Mouse (Mus musculus) granulocyte monocyte progenitor cell, adult 5-6 weeks (primary cell): ENCODE data around the gene Pcsk6. TPM values are rescaled to one million over a fixed set of nuclear protein-coding genes. Genes with fewer than 3 reads are reported as not detected.
"Not testable (repeated sequence)": the region's sequence is repeated elsewhere in the genome, so short reads cannot be mapped to it uniquely, and the experiment has no call there.

Source experiments
- ATAC-seq: replicated peaks from 2 replicates; pipeline ENCODE4 v1.8.0; 2016; ENCODE audit warnings: mild to moderate bottlenecking, moderate TSS enrichment, inconsistent platforms; ENCODE audit not compliant: poor library complexity, severe bottlenecking
- total RNA-seq, 2 experiments: library from RNA; stranded (forward) in 1 of 2; stranded (reverse) in 1 of 2; fragments of 200-712, 200-1000 nt in 1 of 2; fragments of >200 nt in 1 of 2; fragmentation: Nextera tagmentation in 1 of 2; gene quantifications; 2 replicates each; pipeline ENCODE4 v1.2.3; 2014 to 2017

Pcsk6 gene
- total RNA-seq (2014; fragmentation: Nextera tagmentation) (not detected in 2 replicates), total RNA-seq (2017) (not detected in 2 replicates)

- peak; percentile 44; the same call in 1 of the 2 replicates for ATAC-seq
Observed at GRCm38 (mm10) chr7:65861591-65862472, at the start of gene Pcsk6. TSS of gene Pcsk6 (plus strand) at chr7:65861734.

DNA sequence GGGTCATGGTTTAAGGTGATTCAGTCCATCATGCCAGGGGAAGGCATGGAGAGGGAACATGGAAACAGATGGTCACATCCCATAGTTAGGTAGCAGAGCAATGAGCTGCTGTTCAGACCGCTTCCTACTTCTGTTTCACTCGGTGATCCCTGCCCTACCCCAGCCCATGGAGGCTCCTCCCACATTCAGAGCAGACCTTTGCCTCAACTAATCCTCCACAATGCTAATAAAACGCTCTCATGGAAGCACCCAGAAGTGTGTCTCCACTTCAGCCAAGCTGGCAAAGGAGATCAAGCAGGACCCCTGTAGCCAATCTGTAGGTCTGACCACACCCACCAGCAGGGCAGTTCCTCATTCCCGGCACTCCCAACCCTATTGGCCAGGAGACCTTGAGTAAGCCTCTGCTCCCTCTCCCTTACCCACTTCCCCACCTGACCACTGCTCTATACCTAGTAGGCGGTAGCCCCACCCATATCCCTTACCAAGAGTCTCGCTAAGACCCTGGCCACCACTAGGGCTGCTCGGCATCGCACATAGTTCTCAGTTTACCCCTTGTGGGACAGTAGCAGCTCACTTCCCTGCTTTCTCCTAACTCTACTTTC is 47.8 kb upstream of the Pcsk6 start:
- ATAC-seq: peak; percentile 74

DNA sequence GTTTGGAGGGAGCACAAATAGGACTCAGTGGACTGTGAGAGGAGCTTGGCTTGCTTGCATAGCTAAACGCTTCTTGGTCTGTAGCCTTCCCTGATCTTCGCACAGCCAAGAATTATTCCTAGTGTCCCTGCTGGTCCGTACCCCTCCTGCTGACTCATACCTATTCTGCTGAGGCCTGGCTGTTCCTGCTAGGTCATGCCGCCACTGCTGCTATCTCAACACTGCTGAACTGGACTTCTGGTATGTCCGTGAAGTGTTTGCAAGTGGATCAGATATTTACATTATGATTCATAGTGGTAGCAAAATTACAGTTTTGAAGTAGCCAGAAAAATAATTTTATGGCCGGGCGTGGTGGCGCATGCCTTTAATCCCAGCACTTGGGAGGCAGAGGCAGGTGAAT is 44.0 kb upstream of the Pcsk6 start:
- ATAC-seq: no peak

DNA sequence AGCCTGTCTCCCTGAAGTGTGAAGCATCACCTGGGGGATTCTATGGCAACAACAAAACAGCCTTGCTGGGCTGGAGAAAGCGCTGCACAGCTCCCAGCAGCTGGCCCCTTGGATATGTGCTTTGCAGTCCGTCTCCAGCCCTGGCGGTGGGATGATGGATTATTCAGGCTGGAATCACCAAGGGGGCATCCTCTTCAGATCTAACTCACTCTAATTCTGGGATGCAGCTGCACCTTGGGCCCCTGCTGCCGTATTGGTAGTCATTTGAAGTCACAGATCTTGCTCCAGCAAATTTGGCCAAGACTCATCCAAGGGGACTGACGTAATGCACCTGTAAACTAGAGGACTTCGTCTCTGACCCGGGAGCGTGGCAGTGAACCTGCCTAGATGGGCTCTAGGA is 41.1 kb upstream of the Pcsk6 start:
- no peak for ATAC-seq

DNA sequence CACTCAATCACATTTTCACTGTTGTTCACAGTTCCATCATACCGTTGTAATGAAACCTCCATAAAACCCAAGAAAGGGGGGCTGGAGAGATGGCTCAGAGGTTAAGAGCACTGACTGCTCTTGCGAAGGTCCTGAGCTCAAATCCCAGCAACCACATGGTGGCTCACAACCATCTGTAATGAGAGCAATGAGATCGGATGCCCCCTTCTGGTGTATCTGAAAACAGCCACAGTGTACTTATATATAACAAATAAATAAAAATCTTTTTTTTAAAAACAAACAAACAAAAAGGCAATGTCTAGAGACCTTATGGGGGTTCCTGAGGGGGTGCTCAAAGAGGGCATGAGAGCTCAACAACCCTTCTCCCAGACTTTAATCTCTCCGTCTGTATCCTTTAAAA is 39.6 kb upstream of the Pcsk6 start:
- not testable (repeated sequence) for ATAC-seq

DNA sequence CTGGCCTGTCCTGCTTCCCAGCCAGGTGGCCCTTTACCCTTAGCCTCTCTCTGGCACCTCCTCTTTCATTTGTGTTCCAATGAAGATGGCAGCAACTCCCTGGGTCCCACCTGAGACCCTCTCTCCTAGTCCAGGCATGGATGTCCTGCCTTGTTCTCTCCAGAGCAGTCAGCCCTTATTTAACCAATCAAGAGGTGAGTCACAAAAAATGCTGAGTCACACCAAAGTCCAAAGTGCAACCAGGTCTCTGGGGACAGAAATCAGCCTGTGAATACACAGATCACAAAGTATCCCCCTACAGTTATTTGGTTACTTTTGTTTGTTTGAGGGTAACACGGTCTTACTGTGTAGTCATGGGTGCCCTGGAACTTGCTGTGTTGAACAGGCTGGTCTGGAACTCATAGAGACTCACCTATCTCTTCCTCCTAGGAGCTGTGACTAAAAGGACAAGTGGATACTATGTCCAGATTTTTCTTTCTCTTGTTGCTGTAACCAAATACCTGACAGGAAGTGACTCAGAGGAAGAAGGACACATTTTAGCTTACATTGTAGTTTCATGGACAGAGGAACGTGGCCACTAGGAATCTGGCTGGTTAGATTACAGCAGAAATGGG is 38.9 kb upstream of the Pcsk6 start:
- ATAC-seq: no peak

DNA sequence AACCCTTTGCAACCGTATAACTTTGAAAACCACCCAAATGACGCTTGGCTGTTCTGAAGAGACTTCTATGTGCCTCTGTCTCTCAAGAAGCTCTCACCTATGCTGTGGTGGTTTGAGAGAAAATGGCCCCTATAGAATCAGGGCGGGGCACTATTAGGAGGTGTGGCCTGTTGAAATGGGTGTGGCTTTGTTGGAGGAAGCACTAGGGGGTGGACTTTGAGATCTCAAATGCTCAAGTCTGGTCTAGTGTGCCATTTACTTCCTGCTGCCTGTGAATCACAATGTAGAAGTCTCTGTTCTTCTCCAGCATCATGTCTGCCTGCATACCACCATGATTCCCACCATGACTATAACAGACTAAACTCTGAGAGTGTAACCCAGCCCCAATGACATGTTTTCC is 21.8 kb upstream of the Pcsk6 start:
- no peak for ATAC-seq

- no peak for ATAC-seq
Observed at GRCm38 (mm10) chr7:65843210-65843609, 18.3 kb upstream of the Pcsk6 start.

DNA sequence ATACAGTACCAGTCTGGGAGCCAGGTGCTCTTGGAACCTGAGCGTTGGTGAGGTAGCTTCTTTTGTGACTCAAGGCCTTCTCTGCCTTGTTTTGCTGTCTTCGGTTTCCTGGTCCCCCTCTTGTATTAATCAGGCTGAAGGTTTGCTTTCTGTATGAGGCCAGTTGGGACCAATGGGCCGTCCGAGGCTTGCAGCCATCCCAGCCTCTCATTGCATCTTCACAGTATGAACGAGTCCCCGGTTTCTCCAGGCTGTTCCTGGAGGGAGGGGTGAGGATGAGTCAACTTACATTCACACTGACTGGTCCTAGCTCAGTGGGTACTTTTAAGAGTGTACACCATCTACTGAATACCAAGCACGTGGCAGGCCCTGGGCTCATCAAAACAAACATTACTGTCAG is 553 bp upstream of the Pcsk6 start:
- no peak for ATAC-seq

DNA sequence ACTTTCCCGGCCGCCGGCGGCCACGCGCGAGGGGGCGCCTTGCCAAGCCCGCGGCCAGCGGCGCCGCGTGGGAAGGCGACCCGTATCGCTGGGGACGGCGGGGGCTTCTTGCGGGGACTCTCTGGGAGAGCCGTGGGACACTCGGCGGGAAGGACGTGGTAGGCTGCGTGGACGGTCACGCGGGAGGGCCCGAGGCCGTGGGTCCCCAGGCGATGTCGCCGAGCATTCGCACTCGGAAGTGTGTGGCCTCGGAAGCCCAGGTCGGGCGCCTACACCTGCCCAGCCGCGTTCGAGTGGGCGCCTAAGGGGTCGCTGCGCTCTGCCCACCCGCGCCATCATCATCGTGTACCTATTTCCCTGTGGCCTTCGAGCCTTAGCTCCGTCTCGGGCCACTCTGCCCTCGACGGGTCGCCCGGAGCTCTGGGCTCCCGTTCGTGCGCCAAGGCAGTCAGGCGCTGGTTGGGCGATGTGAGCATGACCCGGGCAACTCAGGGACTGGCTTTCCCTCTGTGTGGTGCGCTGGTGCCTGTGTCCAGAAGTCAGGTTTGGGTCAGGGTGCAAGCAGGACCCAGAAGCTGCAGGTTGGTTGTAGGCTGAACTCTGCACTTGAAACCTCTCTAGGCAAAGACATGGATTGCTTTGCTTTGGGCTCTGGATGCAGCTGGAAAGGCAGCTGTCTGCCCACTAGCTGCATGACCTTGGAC is 1.1 kb downstream of the Pcsk6 start:
- ATAC-seq: no peak

- no peak for ATAC-seq
Observed at GRCm38 (mm10) chr7:65869173-65869572, 7.6 kb downstream of the Pcsk6 start.

DNA sequence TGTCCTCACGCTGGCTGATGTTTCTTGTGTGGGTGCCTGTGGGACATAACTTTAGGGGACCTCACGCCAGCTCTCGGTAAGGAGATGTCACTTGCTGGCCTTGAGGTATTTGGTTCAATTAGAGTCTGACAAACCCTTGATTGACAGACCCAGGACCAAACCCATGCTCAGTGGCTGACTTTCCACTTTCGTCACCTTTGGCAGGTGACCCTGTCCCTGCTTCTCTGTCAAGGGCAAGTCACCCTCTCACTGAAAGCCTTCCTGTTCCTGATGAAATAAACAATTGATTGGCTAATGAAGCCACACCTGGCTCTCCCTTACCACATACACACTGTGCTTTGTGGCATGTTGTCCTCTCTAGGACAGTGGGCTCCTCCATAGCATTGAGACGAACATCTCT is 8.3 kb downstream of the Pcsk6 start:
- ATAC-seq: no peak

DNA sequence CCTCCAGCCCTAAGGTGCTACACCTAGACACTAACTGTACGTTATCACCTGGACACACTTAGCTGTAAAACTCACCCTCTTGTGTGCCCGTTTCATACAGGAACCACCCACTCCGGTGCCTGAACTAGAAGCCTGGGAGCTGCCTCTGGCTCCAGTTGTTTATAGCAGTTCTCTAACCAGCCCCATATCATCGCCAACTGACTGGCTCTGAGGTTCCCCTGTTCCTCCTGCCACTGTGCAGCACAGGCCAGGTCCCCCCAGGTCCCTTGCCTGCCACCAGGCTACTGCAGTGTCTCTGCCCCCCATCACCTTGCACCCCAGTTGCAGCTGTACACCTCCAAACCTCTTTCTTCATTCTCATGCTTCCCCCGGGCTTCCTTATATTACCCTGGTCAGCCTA is 8.7 kb downstream of the Pcsk6 start:
- no peak for ATAC-seq

- ATAC-seq: no peak
Observed at GRCm38 (mm10) chr7:65870928-65871580, 9.5 kb downstream of the Pcsk6 start.

DNA sequence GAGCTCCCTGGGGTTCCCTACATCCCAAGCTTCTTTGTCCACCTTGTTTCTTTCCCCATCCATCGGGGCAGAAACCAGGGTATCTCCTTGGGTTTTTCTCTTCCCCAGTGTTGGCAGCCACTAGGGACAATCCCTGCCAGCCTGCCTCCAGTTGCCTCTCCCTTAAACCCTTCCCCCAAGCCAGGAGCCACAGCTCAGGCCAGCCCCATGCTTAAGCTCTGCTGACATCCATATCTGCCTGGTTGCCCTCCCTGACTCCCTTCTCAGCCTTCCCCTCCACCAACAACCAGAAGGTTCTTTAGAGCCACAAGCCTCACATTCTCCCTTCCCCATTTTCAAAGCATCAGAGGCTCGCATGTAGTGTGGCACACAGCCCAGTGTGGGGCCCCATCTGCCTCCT is 10.3 kb downstream of the Pcsk6 start:
- ATAC-seq: no peak

- no peak for ATAC-seq
Observed at GRCm38 (mm10) chr7:65873176-65873845, 11.8 kb downstream of the Pcsk6 start.

DNA sequence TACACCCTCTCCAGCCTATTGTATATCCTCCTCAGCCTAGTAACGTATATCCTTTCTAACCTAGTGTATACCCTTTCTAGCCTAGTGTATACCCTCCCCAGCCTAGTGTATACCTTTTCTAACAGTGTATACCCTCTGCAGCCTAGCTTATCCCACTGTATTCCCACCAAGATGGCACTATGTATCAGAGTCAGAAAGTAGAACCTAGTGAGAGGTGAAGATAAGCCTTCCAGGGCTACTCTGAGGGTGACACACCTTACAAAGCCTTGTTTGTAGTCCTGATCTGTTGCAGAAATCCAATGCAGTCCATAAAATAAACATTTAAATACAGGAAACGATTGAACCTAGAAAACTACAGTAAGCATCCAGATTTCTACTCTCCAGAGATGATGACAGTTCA is 12.4 kb downstream of the Pcsk6 start:
- no peak for ATAC-seq

- no peak for ATAC-seq
Observed at GRCm38 (mm10) chr7:65876596-65876995, 15.1 kb downstream of the Pcsk6 start.

DNA sequence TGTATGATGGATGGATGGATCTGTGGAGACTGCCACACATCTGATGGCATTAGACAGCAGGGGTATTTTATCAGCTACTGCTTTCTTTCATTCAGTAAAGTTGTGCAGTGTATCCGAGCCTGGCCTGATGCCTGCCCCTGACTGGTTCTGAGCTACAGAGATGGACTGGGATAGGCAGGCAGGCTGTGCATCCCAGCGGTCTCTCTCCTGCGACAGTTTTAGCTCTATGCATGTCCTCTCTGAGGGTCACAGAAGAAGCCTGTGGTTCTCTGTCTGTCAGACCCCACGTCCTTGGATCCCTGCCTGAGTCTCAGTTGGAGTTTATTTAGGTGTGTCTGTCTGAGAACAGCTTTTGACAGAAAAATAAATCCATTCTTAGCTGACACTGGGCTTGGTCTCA is 16.7 kb downstream of the Pcsk6 start:
- no peak for ATAC-seq

DNA sequence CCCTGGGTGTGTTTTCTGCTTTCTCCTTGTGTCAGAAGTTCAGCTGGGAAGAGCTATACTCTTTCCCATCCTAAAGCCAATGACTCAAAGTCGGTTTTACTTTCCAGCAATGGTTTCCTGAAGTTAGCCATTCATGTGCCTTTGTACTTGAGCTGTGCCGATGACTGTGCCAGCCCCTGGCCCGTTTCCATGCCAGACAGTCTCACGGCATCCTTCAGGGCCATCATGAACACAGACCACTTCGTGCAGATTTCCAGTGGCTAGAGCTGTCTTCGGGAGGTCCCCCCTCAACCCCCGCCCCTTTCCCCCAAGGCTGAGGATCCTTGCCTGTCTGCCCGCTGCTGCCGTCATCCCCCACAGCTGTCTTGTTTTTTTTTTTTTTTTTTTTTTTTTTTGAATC is 17.8 kb downstream of the Pcsk6 start:
- no peak for ATAC-seq
